Mouse (Mus musculus): ENCODE data around the gene Olfr484. TPM values are rescaled to one million over a fixed set of nuclear protein-coding genes. Genes with fewer than 3 reads are reported as not detected.

Olfr484 gene
- total and polyA plus RNA-seq, 3 experiments: not detected

GRCm38 (mm10) chr7:108121416-108121815, 5.8 kb downstream of the Olfr484 start:
- peaks cover 23% of the 10 kb centered on the region for H3K27me3 ChIP-seq (replicated peaks)
- H3K4me3 ChIP-seq (replicated peaks in 1 of 3; ENCODE audit: low read depth in 2 of 3, low read length in 2 of 3, poor library complexity in 1 of 3): no peak overlapping the region
- no peak for TF ChIP-seq POLR2AphosphoS2 (IDR thresholded peaks at IDR 0.05; ENCODE audit: low read depth, low read length)
- TF ChIP-seq CHD1 (IDR thresholded peaks at IDR 0.05; ENCODE audit: low read depth, low read length): no peak
- no peak for TF ChIP-seq MAX (IDR thresholded peaks at IDR 0.05; ENCODE audit: low read length)
- TF ChIP-seq NRF1 (IDR thresholded peaks at IDR 0.05; ENCODE audit: low read depth, low read length): no peak
- no peak for TF ChIP-seq ZMIZ1 (IDR thresholded peaks at IDR 0.05; ENCODE audit: low read depth, low read length)
- no peak for TF ChIP-seq BHLHE40 (IDR thresholded peaks at IDR 0.05; ENCODE audit: low read depth, low read length)
- TF ChIP-seq ZNF384 (IDR thresholded peaks at IDR 0.05; ENCODE audit: low read depth, low read length): no peak
- TF ChIP-seq USF2 (conservative IDR thresholded peaks at IDR 0.05; ENCODE audit: low read depth, low read length): no peak
- no peak for TF ChIP-seq TCF12 (IDR thresholded peaks at IDR 0.05; ENCODE audit: low read depth, low read length)
- no peaks in the 10 kb centered on the region for H3K9me3 ChIP-seq (replicated peaks; ENCODE audit: low read length)
- H3K79me2 ChIP-seq (replicated peaks; ENCODE audit: control insufficient read depth, extremely low read depth, insufficient read depth, poor library complexity, severe bottlenecking): no peaks in the 10 kb centered on the region
- in situ Hi-C loops (cut with MboI; ENCODE audit: low pct_ligation_motif_present, low pct_unique_long_range_greater_than_20kb, low sequenced_read_pairs): no loop called here
- H3K9ac ChIP-seq (ENCODE audit: insufficient read depth, low read depth): no peak overlapping the region
- no peak overlapping the region for H3K4me2 ChIP-seq (ENCODE audit: insufficient read depth, low read depth, poor library complexity, severe bottlenecking)
- DNase-seq (ENCODE audit: extremely low read depth): no peak
- H3K27ac ChIP-seq (ENCODE audit: insufficient read depth, low read depth): no peak overlapping the region
- H3K4me1 ChIP-seq (ENCODE audit: control insufficient read depth in 1 of 2, insufficient read depth in 2 of 2): no peaks in the 10 kb centered on the region
- no peaks in the 10 kb centered on the region for H3K36me3 ChIP-seq (replicated peaks in 1 of 2; ENCODE audit: control insufficient read depth in 1 of 2, insufficient read depth in 1 of 2, low read length in 1 of 2)
- dilution Hi-C loops (cut with MboI; ENCODE audit: extremely low pct_ligation_motif_present, extremely low pct_unique_long_range_greater_than_20kb, low sequenced_read_pairs): no loop called here

GRCm38 (mm10) chr7:108120681-108121080, 6.6 kb downstream of the Olfr484 start:
- Histone ChIP-seq H3K9ac (ENCODE audit: insufficient read depth, low read depth) (no peak overlapping the region), H3K27me3 (replicated peaks) (peaks cover 23% of the 10 kb centered on the region), H3K9me3 (replicated peaks; ENCODE audit: low read length) (no peaks in the 10 kb centered on the region), H3K4me1 (ENCODE audit: control insufficient read depth in 1 of 2, insufficient read depth in 2 of 2) (no peaks in the 10 kb centered on the region), H3K27ac (ENCODE audit: insufficient read depth, low read depth) (no peak overlapping the region), H3K4me2 (ENCODE audit: insufficient read depth, low read depth, poor library complexity, severe bottlenecking) (no peak overlapping the region), H3K4me3 (replicated peaks in 1 of 3; ENCODE audit: low read depth in 2 of 3, low read length in 2 of 3, poor library complexity in 1 of 3) (no peak overlapping the region), H3K36me3 (replicated peaks in 1 of 2; ENCODE audit: control insufficient read depth in 1 of 2, insufficient read depth in 1 of 2, low read length in 1 of 2) (no peaks in the 10 kb centered on the region), H3K79me2 (replicated peaks; ENCODE audit: control insufficient read depth, extremely low read depth, insufficient read depth, poor library complexity, severe bottlenecking) (no peaks in the 10 kb centered on the region)
- TF ChIP-seq ETS1 (conservative IDR thresholded peaks at IDR 0.05; ENCODE audit: low read depth, low read length) (no peak), ELF1 (IDR thresholded peaks at IDR 0.05; ENCODE audit: low read depth, low read length) (no peak), MAFK (IDR thresholded peaks at IDR 0.05; ENCODE audit: insufficient replicate concordance, low read length) (no peak), TCF12 (IDR thresholded peaks at IDR 0.05; ENCODE audit: low read depth, low read length) (no peak), GABPA (IDR thresholded peaks at IDR 0.05; ENCODE audit: insufficient replicate concordance, low read depth, low read length) (no peak), RCOR1 (conservative IDR thresholded peaks at IDR 0.05; ENCODE audit: low read depth, low read length) (no peak), E2F4 (IDR thresholded peaks at IDR 0.05; ENCODE audit: insufficient replicate concordance, low read depth, low read length) (no peak), SIN3A (IDR thresholded peaks at IDR 0.05; ENCODE audit: low read length) (no peak), HCFC1 (IDR thresholded peaks at IDR 0.05; ENCODE audit: low read depth, low read length) (no peak), MAX (IDR thresholded peaks at IDR 0.05; ENCODE audit: low read length) (no peak), NRF1 (IDR thresholded peaks at IDR 0.05; ENCODE audit: low read depth, low read length) (no peak), UBTF (IDR thresholded peaks at IDR 0.05; ENCODE audit: low read depth, low read length) (no peak), PAX5 (IDR thresholded peaks at IDR 0.05; ENCODE audit: low read length) (no peak), ZMIZ1 (IDR thresholded peaks at IDR 0.05; ENCODE audit: low read depth, low read length) (no peak), ZNF384 (IDR thresholded peaks at IDR 0.05; ENCODE audit: low read depth, low read length) (no peak), SMC3 (IDR thresholded peaks at IDR 0.05; ENCODE audit: low read depth, low read length) (no peak), MXI1 (IDR thresholded peaks at IDR 0.05; ENCODE audit: low read depth, low read length) (no peak), CHD1 (IDR thresholded peaks at IDR 0.05; ENCODE audit: low read depth, low read length) (no peak), POLR2AphosphoS2 (IDR thresholded peaks at IDR 0.05; ENCODE audit: low read depth, low read length) (no peak), JUN (IDR thresholded peaks at IDR 0.05; ENCODE audit: insufficient read depth, low read depth, low read length) (no peak)
- dilution Hi-C loops (cut with MboI; ENCODE audit: extremely low pct_ligation_motif_present, extremely low pct_unique_long_range_greater_than_20kb, low sequenced_read_pairs) (no loop called here), in situ Hi-C loops (cut with MboI; ENCODE audit: low pct_ligation_motif_present, low pct_unique_long_range_greater_than_20kb, low sequenced_read_pairs) (no loop called here)
- DNase-seq (ENCODE audit: extremely low read depth): no peak
